Mouse (Mus musculus) liver, adult 2 months (tissue): Measurements from ENCODE around the gene Zic5.
"Not testable (repeated sequence)": the region's sequence is repeated elsewhere in the genome, so short reads cannot be mapped to it uniquely, and the experiment has no call there.

Source experiments
- CTCF ChIP-seq: fragments of 200-500 bp; IDR thresholded peaks from 2 replicates; pipeline ENCODE4 v1.5.1; 2011; ENCODE audit warnings: low read depth, low read length, control low read depth
- POLR2A ChIP-seq: fragments of 200-500 bp; IDR thresholded peaks from 2 replicates; pipeline ENCODE4 v1.6.1; 2011; ENCODE audit warnings: low read length, control low read depth; ENCODE audit not compliant: insufficient read depth; ENCODE audit errors: extremely low read depth

- TF ChIP-seq CTCF, POLR2A: not testable (repeated sequence)
Measured at GRCm38 (mm10) chr14:122463734-122464341, 1.6 kb downstream of the Zic5 start.
